Mouse (Mus musculus): ENCODE measurements around the gene Bok.

DNA sequence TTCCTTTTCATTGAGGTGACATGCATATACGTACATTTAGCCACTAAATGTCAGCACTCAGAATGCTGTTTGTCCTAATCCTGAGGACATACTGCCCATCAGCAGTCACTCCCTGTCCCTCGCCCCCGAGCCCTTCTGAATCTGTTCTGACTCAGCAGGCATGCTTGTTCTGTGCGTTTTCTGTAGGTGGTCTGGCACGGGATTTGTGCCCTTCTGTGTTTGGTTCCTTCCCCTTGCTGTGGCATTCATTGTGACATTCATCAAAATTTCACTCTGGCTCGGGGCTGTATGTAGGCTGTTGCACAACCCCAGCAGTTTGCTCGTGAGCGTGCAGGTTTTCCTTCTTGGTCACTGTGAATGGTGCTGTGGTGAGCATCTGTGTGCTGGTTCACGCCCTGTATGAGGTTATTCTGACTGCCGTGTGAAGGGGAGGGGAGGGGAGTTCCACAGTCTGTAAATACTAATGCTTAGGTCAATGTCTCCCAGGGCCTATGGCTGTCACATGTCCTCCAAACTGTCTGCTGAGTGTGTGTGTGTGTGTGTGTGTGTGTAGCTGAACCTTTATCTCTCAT, 6.4 kb downstream of the Bok start:
- TF ChIP-seq MYOD1 (IDR thresholded peaks at IDR 0.05; ENCODE audit: control insufficient read depth in 1 of 3, insufficient read length in 2 of 3, low read depth in 2 of 3) = no peak
- TF ChIP-seq POLR2AphosphoS2 (IDR thresholded peaks at IDR 0.05; ENCODE audit: insufficient read length, low read depth) = no peak
- no peak for TF ChIP-seq TCF3 (IDR thresholded peaks at IDR 0.05; ENCODE audit: insufficient read length, low read depth)
- TF ChIP-seq POLR2A (IDR thresholded peaks at IDR 0.05; ENCODE audit: insufficient read length, low read depth) = no peak
- no peak for TF ChIP-seq E2F4 (IDR thresholded peaks at IDR 0.05; ENCODE audit: insufficient read depth)
- TF ChIP-seq TCF12 (IDR thresholded peaks at IDR 0.05; ENCODE audit: insufficient read depth, poor library complexity, severe bottlenecking) = no peak
- TF ChIP-seq CEBPB (IDR thresholded peaks at IDR 0.05; ENCODE audit: insufficient read depth, poor library complexity, severe bottlenecking) = no peak
